Mouse (Mus musculus): Measurements from ENCODE around the gene Zbtb22.

DNA sequence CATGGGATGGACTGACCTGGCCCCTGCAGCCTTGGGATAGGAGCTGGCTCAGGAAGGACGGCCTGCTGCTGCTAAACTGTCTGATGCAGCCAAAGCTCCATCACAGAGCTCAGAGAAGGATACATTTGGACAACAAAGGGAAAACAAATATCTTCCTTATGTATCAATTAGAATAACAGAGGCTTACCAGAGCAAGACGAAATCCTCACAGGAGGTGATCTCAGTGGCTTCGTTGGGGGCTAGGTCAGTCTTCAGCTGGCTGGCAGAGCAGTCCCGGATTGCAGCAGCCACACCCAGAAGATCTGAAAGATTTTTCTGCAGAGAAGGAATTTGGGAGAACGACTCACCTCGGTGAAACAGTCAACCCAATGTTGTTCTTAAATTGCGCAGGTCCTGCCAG lies 23.3 kb upstream of the Zbtb22 start:
- TF ChIP-seq CTCF (IDR thresholded peaks at IDR 0.05; ENCODE audit: extremely low read depth, insufficient read depth, insufficient read length, insufficient replicate concordance) (no peak), POLR2A (IDR thresholded peaks at IDR 0.05; ENCODE audit: low read depth, low read length) (no peak)

Data from spleen, adult 2 months (tissue).